Mouse (Mus musculus) c-Kit-negative CD71-positive TER-119-positive erythroid progenitor cells, embryonic 14.5 days (primary cell): ENCODE data around the gene Atp2a2.
A peak's percentile ranks its signal among the peaks of the same experiment; 100 is the strongest.

ENCODE experiments used
- DNase-seq: peaks from one replicate; pipeline ENCODE4 v3.0.0-alpha.2; 2013; ENCODE audit warnings: low read depth, low spot score

The Atp2a2 gene

DNA sequence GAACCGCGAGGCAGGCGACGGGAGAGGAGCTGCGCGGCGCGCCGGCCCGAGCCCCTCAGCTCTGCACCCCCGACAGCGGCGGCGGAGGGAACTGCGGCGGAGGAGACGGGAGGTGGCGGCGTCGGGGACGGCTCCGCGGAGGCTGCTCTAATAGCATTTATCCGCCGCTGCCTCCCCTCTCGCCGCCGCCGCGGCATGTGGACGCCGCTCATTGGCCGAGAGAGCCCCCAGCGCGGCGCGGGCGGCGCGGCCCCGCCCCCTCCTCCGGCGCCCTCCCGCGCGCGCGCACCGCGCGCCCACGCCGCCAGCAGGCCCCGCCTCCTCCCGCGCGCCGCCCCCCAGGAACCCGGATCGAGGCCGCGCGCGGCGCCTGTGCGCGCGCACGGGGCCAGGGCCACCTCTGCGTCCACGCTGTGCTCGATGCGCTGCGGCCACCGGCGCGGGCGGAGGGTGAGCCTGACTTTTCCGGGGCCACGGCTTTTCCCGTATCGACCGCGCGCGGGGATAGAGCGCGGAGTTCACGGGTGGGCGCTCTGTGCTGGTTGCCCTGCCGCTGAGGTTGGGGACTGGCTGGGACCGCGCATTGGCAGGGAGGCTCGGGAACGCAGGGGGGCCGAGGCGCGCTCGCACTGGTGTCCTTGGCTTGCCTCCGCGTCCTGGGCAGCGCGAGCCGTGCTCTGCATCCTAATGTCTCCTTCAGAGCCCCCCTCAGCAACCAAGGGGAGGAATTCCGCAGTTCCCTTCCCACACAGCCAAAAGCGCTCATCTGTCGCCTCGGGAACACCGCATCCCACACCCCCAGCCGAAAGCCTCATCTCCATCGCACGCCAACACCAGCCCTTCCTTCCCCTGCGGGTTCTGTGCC, at the start of gene Atp2a2:
Atp2a2 (minus strand) TSS at position 149 of the 865 bp plus-strand sequence.
- peak; percentile 81 for DNase-seq

DNA sequence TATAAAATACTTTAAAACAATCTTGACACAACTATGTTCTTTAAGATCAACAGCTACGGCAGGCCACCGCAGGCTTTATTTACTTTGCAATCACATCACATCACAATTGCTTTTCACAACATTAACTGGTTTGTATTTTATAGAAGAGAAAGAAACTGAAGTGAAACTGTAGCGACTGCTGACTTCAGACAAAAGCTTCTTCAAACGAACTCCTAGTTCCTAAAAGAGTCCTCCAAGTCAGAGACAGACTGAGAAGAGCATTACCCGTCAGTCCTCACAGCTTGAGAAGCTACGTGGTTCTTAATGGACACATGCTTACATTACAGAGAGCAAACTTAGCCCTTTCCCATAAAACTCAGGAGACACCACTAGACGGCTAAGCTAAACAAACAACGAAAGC, 48.4 kb upstream of the Atp2a2 start:
- DNase-seq: no peak

DNA sequence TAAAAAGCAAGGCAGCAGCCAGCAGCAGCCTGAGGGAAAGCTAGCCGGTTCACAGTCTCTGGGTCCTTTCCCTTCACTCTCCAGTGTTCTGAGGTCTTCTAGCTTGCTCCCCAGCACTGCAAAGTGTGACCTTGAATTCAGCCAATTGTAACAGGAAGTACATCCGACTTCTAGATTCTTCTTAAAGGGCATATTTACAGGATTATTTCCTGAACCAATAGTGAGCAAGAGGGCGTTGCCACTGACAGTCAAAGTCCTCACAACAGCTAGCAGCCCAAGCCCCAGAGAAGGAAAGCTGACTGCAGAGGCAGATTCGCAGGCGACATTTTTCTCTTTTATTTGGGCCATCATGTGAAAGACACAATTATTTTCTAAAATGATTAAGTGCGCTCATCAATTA, 46.6 kb upstream of the Atp2a2 start:
- DNase-seq: no peak

DNA sequence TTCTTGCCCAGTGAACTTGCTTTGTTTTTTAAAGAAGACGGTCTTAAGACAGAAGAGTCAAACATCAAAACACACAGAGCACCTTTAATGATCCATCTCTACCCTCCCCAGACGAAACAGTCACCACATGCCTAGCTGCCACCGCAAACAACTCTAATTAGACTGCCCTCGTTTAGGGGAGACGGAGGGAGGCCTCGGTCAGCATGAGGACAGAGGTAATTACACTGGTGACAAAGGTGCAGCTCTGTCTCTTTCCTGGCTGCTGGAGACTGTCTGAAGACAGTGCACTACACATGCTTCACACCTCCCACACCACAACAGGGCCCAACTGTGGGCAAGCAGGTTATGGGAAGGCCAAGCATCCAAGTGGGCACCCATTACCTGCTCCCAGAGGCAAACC, 45.8 kb upstream of the Atp2a2 start:
- DNase-seq: no peak

DNA sequence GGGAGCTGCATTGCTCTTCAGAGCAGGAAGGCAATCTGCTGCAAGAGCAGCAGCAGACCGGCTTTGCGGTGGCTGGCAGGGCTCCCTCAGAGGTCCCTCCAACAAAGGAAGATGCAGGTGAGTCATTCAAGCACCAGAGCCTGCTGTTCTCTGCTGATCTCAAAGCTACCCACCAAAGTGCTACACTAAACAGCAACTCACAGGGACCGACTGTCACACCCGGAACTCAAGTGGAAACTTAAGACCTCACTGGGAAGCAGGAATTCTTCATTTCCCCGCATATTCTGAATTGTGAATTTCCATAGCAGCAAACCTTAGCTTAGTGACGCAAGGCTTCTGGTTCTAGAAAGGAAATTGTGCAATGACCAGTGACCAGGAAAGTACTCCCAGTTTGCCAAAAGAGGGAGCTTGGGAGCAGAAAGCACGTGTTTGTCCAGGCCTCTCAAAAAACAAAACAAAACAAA, 45.3 kb upstream of the Atp2a2 start:
- DNase-seq: no peak

DNA sequence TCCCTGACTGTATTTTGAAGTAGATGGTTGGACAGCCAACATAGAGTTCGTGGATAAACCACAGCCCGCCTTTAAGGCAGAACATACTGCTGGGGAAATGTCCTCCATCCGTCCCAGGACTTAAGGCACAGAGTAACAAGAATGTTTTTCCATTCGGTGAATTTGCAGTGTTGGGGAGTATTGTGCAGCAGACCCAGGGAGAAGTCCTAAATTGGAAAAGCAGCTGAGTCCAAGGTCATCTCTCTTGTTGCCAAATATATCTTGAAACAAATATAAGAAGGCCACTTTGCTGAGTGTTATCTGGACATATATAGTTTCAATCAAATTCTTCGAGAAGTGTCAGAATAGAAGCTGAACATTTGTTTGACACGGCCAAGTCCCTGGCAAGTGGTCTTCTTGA, 41.4 kb upstream of the Atp2a2 start:
- no peak for DNase-seq

DNA sequence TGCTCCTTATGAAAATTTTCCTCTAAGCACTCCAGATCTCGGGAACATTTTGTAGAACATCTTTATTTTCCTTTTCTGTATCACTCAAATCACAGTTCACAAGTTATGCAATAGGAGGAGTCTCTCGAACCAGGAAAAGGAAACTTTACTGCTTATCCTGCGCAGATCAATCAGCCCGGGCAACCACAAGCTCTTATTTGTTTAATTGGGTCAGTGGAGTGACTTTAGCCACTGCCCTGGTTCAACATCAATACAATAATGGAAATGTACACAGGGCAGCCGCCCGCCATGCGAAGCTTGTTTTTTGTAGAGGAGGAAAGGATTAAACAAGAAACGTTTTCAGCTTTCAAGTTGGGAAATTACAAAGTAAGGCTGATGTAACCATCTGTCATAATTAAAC, 39.8 kb upstream of the Atp2a2 start:
- no peak for DNase-seq

DNA sequence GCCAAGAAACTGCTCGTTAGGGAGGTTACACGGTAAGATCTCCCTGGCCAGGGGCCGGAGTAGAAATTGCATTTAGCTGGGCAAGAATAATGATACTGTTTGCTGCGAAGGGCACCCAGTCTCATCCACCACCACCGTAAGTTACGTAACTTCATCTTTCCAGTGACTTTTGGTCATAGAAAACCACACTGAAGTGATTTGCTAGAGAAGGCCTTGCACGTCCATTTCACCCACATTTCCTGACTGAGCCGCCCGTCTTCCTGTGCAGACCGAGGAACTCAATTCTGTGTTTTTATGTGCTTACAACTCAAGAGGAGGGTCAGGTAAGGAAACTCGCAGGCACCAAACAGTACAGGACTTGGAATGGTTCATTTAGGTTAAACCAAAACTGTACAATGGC, 36.1 kb upstream of the Atp2a2 start:
- no peak for DNase-seq

DNA sequence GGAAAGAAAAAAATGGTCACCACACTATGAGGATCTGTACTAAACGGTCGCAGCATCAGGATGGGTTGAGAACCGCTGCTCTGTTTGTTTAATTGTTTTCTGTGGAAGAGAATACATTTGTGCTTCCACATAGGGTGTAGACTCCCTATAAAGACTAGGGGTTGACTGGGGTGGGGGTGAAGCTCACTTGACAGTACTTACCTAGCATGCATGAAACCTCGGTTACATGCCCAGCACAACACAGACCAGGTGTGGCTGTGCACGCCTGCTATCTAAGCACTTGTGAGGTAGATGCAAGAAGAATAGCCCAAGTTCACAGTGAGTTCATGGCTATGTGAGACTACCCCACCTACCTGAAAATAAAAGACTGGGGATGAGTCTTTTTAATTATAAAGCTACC, 35.6 kb upstream of the Atp2a2 start:
- no peak for DNase-seq

DNA sequence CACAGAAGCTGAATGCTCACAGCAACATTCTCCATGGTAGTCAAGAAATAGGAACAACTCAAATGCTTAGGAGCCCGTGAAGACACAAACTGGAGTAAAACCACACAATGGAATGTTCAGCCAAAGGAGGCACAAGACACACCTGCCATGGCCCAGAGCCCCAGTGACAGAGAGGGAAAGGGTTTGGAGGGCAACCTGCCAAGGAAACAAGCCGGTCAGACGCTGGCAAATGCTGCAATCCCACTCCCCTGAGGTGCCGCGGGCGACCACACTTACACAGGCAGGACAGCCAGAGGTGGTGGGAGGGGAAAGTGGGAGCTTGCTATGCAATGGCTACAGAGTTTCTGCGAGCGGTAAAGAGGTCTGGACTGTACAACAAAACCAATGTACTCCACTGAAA, 31.9 kb upstream of the Atp2a2 start:
- no peak for DNase-seq

DNA sequence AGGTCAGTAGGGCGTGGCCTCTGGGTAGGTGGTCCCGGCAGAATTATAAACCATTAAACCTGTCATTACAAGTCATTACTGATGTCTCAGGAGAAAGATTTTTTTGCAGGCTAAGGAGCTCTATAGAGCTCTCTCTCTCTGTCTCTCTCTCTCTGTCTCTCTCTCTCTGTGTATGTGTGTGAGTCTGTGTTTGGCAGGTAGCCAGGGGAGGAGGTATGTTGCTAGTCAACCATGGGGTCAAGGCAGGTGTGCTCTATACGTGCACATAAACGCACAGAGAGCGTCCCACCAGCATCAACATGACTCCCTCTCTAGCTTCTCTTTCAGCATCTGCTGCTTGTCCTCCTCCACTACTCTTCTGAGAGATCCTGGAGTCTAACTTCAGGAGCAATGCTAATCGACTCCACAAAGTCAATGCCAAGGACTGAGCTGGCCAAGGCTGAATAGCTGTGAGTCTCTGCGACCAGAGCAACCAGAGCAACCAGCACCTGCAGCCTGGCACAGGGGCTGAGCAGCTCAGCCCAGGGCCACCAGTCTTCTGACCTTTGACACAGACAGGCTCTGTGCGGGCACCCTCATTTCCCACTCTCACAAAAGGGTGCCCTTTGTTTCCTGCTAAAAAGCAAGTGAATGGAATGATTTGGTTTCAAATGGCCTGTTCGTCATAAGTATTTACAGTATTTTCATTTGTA, 28.0 kb upstream of the Atp2a2 start:
- DNase-seq: no peak

DNA sequence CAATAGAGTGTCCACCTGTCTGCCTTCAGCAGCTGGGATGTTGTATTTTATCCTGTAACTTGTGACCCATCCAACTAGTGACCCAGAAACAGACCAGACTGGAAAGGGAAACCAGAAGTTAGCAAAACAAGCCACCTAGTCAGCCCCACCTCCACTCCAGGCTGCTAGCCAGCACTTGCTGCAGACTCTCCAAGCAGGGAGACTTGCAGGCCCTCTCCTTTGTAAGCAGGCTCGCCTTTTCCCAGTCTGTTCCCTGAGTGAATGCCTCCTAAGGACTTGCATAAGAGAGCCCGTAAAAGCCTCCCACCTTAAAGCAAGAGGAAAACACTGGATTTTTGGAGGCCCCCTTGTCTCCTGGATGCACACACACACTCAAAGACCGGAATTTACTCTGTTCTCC, 27.3 kb upstream of the Atp2a2 start:
- no peak for DNase-seq

DNA sequence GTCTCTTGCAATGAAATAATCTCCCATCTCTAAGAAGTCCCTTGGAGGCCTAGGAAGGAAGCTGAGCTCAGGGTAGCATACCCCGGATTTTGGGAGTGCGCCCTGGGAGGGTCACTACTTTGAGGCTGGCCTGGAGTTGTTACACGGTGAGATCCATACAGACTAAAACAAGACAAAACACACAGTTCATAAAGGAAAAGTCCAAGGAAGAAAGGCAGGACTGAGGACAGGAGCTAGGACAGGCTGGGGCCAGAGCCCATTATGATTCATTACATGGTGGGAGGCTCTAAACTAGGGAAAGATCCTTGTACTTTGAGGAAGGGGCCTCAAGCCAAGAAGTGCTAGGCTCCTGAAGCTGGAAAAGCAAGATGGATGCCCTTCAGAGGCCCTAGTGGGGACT, 26.6 kb upstream of the Atp2a2 start:
- DNase-seq: no peak

DNA sequence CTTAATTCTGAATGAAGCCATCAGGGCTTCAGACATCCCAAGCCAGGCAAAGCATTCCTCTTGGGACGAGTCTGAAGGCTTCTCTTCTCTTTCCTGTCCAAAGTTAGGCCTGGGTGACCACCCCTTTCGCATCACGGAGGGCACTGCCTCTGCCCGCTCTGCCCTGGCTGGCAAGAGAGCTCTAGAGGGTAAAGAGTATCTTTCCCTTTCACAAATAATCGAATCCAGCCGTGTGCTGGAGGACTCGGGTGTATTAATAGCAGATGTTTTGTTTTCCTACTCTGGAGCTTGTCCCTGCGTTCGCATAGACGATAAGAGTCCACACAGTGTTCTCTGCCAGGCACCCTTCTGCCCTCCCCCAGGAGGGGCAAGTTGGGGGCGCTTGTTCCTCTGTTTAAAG, 25.7 kb upstream of the Atp2a2 start:
- DNase-seq: no peak

DNA sequence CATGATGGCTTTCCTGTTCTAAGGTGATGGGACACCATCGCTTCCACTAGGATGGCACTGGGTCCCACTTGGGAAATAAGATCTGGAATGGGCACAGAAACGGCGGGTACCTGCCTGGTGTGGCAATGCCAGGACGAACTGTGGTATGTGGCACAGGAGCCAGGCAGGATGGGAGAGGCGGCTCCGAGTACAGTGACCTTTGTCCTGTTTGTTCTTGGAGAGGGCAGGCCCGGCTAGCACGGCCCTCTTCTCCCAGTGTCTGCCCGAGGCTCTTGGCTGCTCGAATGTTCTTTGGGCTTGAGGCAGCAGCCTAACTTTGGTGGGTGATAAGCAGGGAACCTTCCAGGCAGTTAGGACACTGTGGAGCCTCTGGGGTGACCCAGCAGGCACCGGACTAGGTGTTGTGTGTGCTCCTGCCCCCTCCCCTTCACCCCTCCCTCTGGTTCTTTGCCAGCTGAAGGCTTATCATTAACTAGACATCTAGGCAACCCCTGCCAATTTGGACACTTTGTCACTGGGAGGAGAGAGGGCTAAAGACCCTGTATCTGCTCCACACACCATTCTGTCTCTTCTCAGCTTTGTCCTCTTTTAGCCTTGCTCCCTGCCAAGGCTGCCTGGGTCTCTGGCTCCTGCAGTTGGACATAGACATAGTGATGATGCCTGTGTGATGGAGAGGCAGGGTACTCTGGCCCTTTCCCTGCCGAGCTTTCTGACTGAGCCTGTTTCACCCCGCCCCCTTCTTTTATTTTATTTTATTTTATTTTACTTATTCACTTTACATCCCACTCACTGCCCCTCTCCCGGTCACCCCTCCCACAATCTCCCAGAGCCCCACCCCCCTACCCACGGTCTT, 25.1 kb upstream of the Atp2a2 start:
- DNase-seq: no peak

DNA sequence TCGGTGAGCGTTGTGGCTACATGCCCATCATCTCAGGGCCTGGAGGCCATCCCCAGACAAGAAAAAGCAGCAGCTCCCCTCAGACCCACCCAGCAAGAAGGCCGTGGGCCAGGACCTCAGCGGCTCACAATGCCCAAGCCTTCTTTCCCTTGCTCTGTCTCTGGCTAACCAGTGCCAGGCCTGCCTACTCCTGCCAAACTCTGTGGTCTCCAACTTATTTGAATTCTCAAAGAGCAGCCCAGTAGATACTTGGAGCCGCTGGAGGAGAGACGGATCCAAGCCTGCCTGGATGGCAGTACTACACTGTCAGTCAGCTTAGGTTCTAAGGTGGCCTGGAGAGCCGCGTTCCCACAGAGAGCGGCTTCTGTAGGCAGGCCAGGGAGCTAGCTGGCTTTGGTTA, 24.4 kb upstream of the Atp2a2 start:
- DNase-seq: no peak

DNA sequence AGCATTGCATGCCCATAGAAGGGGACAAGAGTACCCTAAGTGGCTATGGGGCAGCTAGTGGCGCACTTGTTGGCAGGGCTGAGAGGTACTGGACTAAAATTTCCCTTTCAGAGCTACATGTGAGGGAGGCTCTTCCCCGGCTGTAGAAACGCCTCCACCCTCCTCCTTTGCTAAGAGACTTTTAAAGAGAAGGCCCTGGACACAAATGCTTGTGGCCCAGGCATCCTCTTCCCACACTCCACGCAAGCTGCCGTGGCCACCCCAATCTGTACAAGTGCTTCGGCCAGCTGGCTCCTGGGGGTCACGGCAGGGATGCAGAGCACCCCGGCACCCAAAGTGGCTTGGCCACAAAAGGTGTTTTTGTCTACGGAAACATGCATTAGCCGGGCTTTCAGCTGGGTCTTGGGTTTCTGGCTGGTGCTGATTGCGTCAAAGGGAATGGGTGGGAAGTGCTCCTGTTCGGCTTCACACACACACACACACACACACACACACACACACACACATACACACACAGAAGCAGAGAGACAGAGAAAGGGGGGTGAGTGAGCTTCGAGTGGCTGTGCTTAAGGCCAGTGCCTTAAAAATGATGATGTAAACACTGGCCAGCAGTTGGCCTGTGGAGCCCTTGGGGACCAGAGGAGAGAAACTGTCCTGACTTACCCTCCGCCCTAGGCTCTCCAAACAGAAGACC, 23.4 kb upstream of the Atp2a2 start:
- DNase-seq: no peak

DNA sequence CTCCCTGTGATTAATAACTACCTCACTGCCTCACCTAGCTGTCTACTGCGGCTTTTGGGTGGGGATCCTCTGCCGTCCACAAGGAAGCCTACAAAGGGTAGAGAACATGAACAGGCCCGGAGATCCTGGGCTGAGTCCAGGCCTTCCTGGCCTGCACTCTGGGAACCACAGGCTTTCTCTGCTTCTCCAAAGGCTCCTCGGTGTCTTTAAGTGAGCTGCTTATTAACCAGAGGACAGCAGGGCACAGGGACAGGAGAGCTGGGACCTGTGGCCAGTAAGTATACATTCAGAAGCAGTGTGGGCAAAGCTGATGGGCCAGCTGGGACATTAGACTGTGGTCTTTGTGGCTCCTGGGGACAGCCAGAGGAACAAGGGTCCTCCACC, 22.8 kb upstream of the Atp2a2 start:
- no peak for DNase-seq

DNA sequence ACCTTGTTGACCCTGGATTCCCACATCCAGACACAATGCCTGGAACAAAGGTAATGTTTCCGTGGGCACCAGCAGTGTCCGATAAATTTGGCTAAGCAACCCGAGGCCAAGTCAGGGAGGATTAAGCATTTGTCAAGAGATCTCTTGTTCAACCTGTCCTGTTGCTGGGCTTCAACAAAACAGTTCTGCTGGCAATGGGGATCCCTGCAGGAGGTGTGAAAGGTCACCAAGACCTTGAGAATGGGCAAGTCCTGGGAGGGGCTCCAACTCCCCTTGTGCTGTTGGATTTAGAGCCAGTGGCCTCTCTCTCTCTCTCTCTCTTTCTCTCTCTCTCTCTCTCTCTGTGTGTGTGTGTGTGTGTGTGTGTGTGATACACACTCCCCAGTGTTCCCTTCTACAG, 22.2 kb upstream of the Atp2a2 start:
- DNase-seq: no peak

DNA sequence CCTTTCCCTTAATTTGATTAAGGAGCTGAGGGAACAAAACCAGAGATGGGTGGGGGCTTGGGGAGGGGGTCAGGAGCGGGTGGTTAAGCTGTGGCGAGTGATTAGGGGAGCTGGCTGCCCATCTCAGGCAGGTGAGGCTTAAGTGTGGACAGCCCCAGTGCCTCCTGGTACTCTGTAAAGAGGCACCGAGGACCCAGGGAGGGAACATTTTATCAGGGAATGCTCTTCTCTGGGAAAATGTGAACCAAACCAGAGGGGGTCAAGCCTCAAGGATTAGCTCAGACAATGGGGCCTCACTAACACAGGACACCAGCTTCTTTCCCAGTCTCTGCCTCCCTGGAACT, 19.1 kb upstream of the Atp2a2 start:
- DNase-seq: no peak

DNA sequence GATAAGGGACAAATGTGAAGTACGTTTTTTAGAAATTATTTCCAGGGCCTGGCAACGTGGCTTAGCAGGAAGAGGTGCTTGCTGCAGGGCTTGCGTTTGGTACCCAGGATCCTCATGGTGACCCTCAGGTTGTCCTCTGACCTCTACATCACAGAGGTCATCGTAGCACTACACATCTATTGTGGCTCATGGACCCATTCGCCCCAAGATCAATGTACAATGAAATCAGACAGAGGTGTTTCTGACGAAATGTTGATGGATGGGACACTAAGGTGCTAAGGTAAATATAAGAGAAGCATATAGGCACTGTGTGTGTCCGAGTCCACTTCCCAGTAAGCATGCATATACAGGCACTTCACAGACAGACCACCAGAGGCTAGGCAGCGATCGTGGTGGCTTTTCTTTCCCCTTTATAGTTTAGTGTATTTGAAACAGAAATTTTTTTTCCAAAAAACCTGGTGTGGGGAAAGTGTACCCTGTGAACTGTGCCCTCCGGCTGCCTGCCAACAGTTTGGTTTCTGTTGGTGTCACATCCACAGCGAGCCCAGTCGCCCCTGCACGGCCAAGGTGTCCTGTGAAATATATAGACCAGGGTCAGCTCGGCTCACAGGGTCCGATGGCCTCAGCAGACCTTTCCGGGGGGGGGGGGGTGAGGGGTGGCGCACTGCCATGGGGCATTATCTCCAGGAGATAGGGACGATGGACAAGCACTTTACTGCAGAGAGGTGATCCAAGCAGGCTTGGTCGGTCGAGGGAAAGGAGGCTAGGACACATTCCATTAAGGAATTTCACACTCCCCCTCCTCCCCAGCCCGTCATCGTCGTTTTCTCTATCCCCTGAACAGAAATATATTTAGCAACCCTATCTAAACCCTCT, 18.5 kb upstream of the Atp2a2 start:
- DNase-seq: no peak
